Mouse (Mus musculus) stomach, postnatal 0 days (tissue): Measurements from ENCODE around the gene Sema4g.

Source experiments
- CTCF ChIP-seq: IDR thresholded peaks from 2 replicates; pipeline ENCODE4 v1.5.1; 2016; ENCODE audit warnings: antibody characterized with exemption, low read depth, mild to moderate bottlenecking, moderate library complexity
- EP300 ChIP-seq: optimal IDR thresholded peaks from 2 replicates; pipeline ENCODE3; 2016; ENCODE audit warnings: antibody characterized with exemption

- TF ChIP-seq CTCF (no peak), EP300 (no peak)
Observed at GRCm38 (mm10) chr19:45015518-45016281, 26.8 kb downstream of the Sema4g start.
